ENCODE assay signal across 8 mouse cellular contexts in the genomic region with DNA sequence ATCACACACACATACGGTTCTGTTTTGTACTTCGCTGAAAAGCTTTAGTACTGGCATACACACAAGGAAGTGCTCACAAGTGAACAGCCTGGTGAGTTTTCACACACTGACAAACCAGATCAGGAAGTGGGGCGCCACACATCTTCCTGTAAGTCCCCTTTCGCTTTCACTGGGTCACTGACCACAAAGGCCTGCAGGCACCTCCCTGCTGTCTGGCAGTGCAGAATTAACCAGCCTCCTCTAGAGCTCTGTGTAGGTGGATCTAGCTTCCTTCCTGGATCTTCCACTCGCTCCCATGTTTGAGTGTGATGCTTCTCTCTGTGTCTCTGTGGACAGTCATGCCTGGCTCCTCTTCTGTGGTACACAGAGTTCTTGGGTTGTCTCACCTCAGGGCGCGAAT. TPM values are rescaled to one million over a fixed set of nuclear protein-coding genes. Genes with fewer than 3 reads are reported as not detected.
A peak's percentile ranks its signal among the peaks of the same experiment; 100 is the strongest.
DNase-seq lines count a peak whose midpoint lies in the region; ATAC-seq and TF ChIP-seq lines count a peak whose summit lies in the region.

No protein-coding gene starts in this region.

- TF ChIP-seq CTCF in lung, adult 2 months (IDR thresholded peaks at IDR 0.05; ENCODE audit: insufficient read depth, low read length): no peak

- TF ChIP-seq POLR2A in lung, adult 2 months (IDR thresholded peaks at IDR 0.05; ENCODE audit: borderline replicate concordance, extremely low read depth, low read depth, low read length): no peak

- 47% methylated on average over 7 of the region's 7 CpGs for WGBS in lung, adult 2 months

- DNase-seq in lung, adult 18-20 months: peak; percentile 76
- DNase-seq in lung, adult 2 months: no peak
- DNase-seq in kidney, adult 18-20 months: peak; percentile 50
- DNase-seq in thymus, postnatal 25 days: peak; percentile 75
- DNase-seq in ovary, postnatal 10 days (ENCODE audit: low spot score): no peak
- DNase-seq in ovary, postnatal 36 days (ENCODE audit: low spot score): no peak

- peak; percentile 95 for ATAC-seq in megakaryocyte, adult 5-6 weeks (ENCODE audit: poor library complexity, severe bottlenecking)
- ATAC-seq in cerebellum, adult (ENCODE audit: insufficient number of reproducible peaks, low FRiP score, low TSS enrichment): no peak

- H3K4me3 ChIP-seq in lung, adult 2 months (replicated peaks; ENCODE audit: extremely low read depth, low read depth, low read length): no peak overlapping the region

- peaks cover 8% of the 10 kb centered on the region for H3K4me1 ChIP-seq in lung, adult 2 months (ENCODE audit: control insufficient read depth, insufficient read depth, low read length)

RNA-seq across cellular contexts. Expression of a gene that starts 20.4 kb away (rescaled TPM):
- 285 and 297 TPM in 2 replicates for polyA plus RNA-seq in lung, adult 2 months (2012; rRNA removed)
- 0.71 and 1.0 TPM in 2 replicates for total RNA-seq in megakaryocyte, adult 5-6 weeks (2015)
- 2.1 and 2.6 TPM in 2 replicates for total RNA-seq in megakaryocyte, adult 5-6 weeks (2017)

Comparison
In these comparisons a context has a peak if more than half of its experiments do, and no peak if none do; other contexts are left out.
1. DNase-seq: peak in lung, adult 18-20 months (2 of 2), kidney, adult 18-20 months (single experiment) and thymus, postnatal 25 days (single experiment); none in lung, adult 2 months (single experiment), ovary, postnatal 10 days (single experiment) and ovary, postnatal 36 days (single experiment).